8 mouse cellular contexts compared by ENCODE assay signal in genomic region chr9:58487851-58488801, GRCm38 (mm10). TPM values are rescaled to one million over a fixed set of nuclear protein-coding genes. Genes with fewer than 3 reads are reported as not detected.
DNase-seq lines count a peak whose midpoint lies in the region; ATAC-seq and TF ChIP-seq lines count a peak whose summit lies in the region.

TSS of gene Insyn1 (plus strand) at chr9:58488603.

- ATAC-seq in heart, embryonic 13.5 days (ENCODE audit: extremely low read depth, insufficient number of reproducible peaks, low FRiP score, low TSS enrichment) = peak; percentile 16; the same call in 1 of the 2 replicates
- ATAC-seq in liver, embryonic 16.5 days (ENCODE audit: low read depth) = no peak

- TF ChIP-seq POLR2A in embryonic fibroblast, embryonic 13.5 days (IDR thresholded peaks at IDR 0.05; ENCODE audit: low read depth, low read length) = peak; percentile 26; the same call in 1 of the 2 replicates

- peak within 1 kb of the TSS; percentile 88 for H3K9ac ChIP-seq in heart, embryonic 13.5 days
- no peak within 1 kb of the TSS for H3K9ac ChIP-seq in liver, embryonic 16.5 days (ENCODE audit: low read depth, low read length)

- peaks cover 94% of the 10 kb centered on the region for H3K27me3 ChIP-seq in E14TG2a.4 (ENCODE audit: insufficient read depth, low read length)
- H3K27me3 ChIP-seq in heart, embryonic 13.5 days (replicated peaks) = peaks cover 80% of the 10 kb centered on the region
- peaks cover 52% of the 10 kb centered on the region for H3K27me3 ChIP-seq in liver, embryonic 16.5 days (ENCODE audit: control insufficient read depth, insufficient read depth, low read depth, low read length)

- H3K36me3 ChIP-seq in E14TG2a.4 (ENCODE audit: insufficient read depth, low read length) = no peaks in the 10 kb centered on the region
- H3K36me3 ChIP-seq in heart, embryonic 13.5 days = no peaks in the 10 kb centered on the region
- no peaks in the 10 kb centered on the region for H3K36me3 ChIP-seq in liver, embryonic 16.5 days (ENCODE audit: control insufficient read depth, insufficient read depth)

- WGBS in heart, embryonic 13.5 days = under 1% methylated on average over 93 of the region's 104 CpGs
- under 1% methylated on average over 94 of the region's 104 CpGs for WGBS in liver, embryonic 16.5 days (ENCODE audit: insufficient replicate concordance)

- TF ChIP-seq CTCF in E14TG2a.4 (conservative IDR thresholded peaks at IDR 0.05; ENCODE audit: low read length) = no peak
- no peak for TF ChIP-seq CTCF in embryonic fibroblast, embryonic 13.5 days (IDR thresholded peaks at IDR 0.05; ENCODE audit: borderline replicate concordance, insufficient read depth, low read length)

- peak within 1 kb of the TSS; percentile 69 for H3K27ac ChIP-seq in embryonic fibroblast, embryonic 13.5 days (ENCODE audit: insufficient read depth, low read length)
- H3K27ac ChIP-seq in heart, embryonic 13.5 days (replicated peaks) = peak within 1 kb of the TSS; percentile 66
- no peak within 1 kb of the TSS for H3K27ac ChIP-seq in liver, embryonic 16.5 days (ENCODE audit: low read length)

- H3K4me3 ChIP-seq in E14TG2a.4 (replicated peaks; ENCODE audit: low read length) = peak within 1 kb of the TSS; percentile 82
- H3K4me3 ChIP-seq in embryonic fibroblast, embryonic 13.5 days (ENCODE audit: insufficient read depth, low read length) = peak within 1 kb of the TSS; percentile 96
- peak within 1 kb of the TSS; percentile 72 for H3K4me3 ChIP-seq in heart, embryonic 13.5 days
- peak within 1 kb of the TSS; percentile 46 for H3K4me3 ChIP-seq in liver, embryonic 16.5 days (ENCODE audit: low read depth, low read length)

- H3K9me3 ChIP-seq in E14TG2a.4 (ENCODE audit: low read length) = no peaks in the 10 kb centered on the region
- no peaks in the 10 kb centered on the region for H3K9me3 ChIP-seq in heart, embryonic 13.5 days
- H3K9me3 ChIP-seq in liver, embryonic 16.5 days (replicated peaks; ENCODE audit: control insufficient read depth, low read length) = no peaks in the 10 kb centered on the region

- H3K4me2 ChIP-seq in heart, embryonic 13.5 days = peak within 1 kb of the TSS; percentile 98
- H3K4me2 ChIP-seq in liver, embryonic 16.5 days (ENCODE audit: low read depth, low read length) = peak within 1 kb of the TSS; percentile 58

- peak; percentile 21 to 34 for DNase-seq in adrenal gland, postnatal 4 days (ENCODE audit: low spot score in 2 of 2)
- peak; percentile 80 for DNase-seq in kidney, postnatal 10 days
- DNase-seq in ovary, adult 18-20 months (ENCODE audit: low spot score) = peak; percentile 31
- no peak for DNase-seq in spleen, postnatal 36 days (ENCODE audit: low spot score in 2 of 2)

- H3K4me1 ChIP-seq in E14TG2a.4 (replicated peaks; ENCODE audit: low read depth, low read length) = peaks cover 41% of the 10 kb centered on the region
- no peaks in the 10 kb centered on the region for H3K4me1 ChIP-seq in embryonic fibroblast, embryonic 13.5 days (ENCODE audit: control insufficient read depth, insufficient read depth, low read length)
- peaks cover 22% of the 10 kb centered on the region for H3K4me1 ChIP-seq in heart, embryonic 13.5 days
- H3K4me1 ChIP-seq in liver, embryonic 16.5 days (ENCODE audit: control insufficient read depth, low read depth, low read length) = no peaks in the 10 kb centered on the region; the same call in 1 of the 2 replicates

RNA-seq across cellular contexts. Expression of gene Insyn1, which starts in this region (rescaled TPM):
- 10 to 100 TPM; 13.1 to 14.5 TPM for total RNA-seq in adrenal gland, postnatal 4 days (2021)
- polyA plus RNA-seq in embryonic fibroblast, embryonic 13.5 days (2011; ENCODE audit: insufficient read length, low read depth, missing spikeins) = 27.1 and 27.5 TPM in 2 replicates
- polyA plus RNA-seq in heart, embryonic 13.5 days (2015; fragmentation: Nextera tagmentation; extraction: Ambion mirVana) = 0.74 and 1.1 TPM in 2 replicates
- not detected in 2 replicates for polyA plus RNA-seq in liver, embryonic 16.5 days (2015; fragmentation: Nextera tagmentation; extraction: Ambion mirVana)

Comparison
In these comparisons a context has a peak if more than half of its experiments do, and no peak if none do; other contexts are left out.
1. RNA of gene Insyn1 (polyA plus RNA-seq): 27.1 to 27.5 TPM in embryonic fibroblast, embryonic 13.5 days; 0.74 to 1.1 TPM in heart, embryonic 13.5 days and not detected in liver, embryonic 16.5 days; every median in the first group is over 10 times any median in the second.
2. H3K4me3 ChIP-seq: peak in every context shown above with its lines; median percentile 96 in embryonic fibroblast, embryonic 13.5 days; 82 in E14TG2a.4; 72 in heart, embryonic 13.5 days; 46 in liver, embryonic 16.5 days.
3. DNase-seq: peak in adrenal gland, postnatal 4 days (2 of 2), kidney, postnatal 10 days (single experiment) and ovary, adult 18-20 months (single experiment); none in spleen, postnatal 36 days (0 of 2).